Mouse (Mus musculus) hindbrain, postnatal 0 days (tissue): ENCODE measurements around the gene Dpf3. TPM values are rescaled to one million over a fixed set of nuclear protein-coding genes. Genes with fewer than 3 reads are reported as not detected.
A peak's percentile ranks its signal among the peaks of the same experiment; 100 is the strongest.

Experiments used
- ATAC-seq: fragments of 200-750 bp; cut with Nextera tagmentation; 2 replicates; pipeline ENCODE4 v1.8.0; 2017; ENCODE audit warnings: mild to moderate bottlenecking, moderate TSS enrichment, moderate library complexity
- DNase-seq: peaks from one replicate; pipeline ENCODE4 v3.0.0-alpha.2; 2015; ENCODE audit warnings: low spot score
- H3K27ac ChIP-seq: fragments of 300-500 bp; sonication (generic); 2 replicates; pipeline ENCODE4 v1.5.1; 2014; ENCODE audit warnings: mild to moderate bottlenecking
- H3K27me3 ChIP-seq: fragments of 300-500 bp; sonication (generic); 2 replicates; pipeline ENCODE4 v1.6.1; 2014; ENCODE audit warnings: low read length, mixed read lengths; ENCODE audit not compliant: insufficient read depth
- H3K36me3 ChIP-seq: fragments of 300-500 bp; sonication (generic); 2 replicates; pipeline ENCODE4 v1.6.1; 2014; ENCODE audit warnings: low read length, mixed read lengths; ENCODE audit not compliant: insufficient read depth
- H3K4me1 ChIP-seq: fragments of 300-500 bp; sonication (generic); 2 replicates; pipeline ENCODE4 v1.6.1; 2014; ENCODE audit warnings: antibody characterized with exemption, low read length, mixed read lengths; ENCODE audit not compliant: insufficient read depth
- H3K4me2 ChIP-seq: fragments of 300-500 bp; sonication (generic); 2 replicates; pipeline ENCODE4 v1.6.1; 2014; ENCODE audit warnings: low read depth, mild to moderate bottlenecking, low read length, moderate library complexity, mixed read lengths
- H3K4me3 ChIP-seq: fragments of 300-500 bp; sonication (generic); 2 replicates; pipeline ENCODE4 v1.5.1; 2014; ENCODE audit warnings: low read length
- H3K9ac ChIP-seq: fragments of 300-500 bp; sonication (generic); replicated peaks from 2 replicates; pipeline ENCODE4 v1.6.1; 2014; ENCODE audit warnings: mild to moderate bottlenecking, low read length, moderate library complexity, mixed read lengths
- H3K9me3 ChIP-seq: fragments of 300-500 bp; sonication (generic); 2 replicates; pipeline ENCODE4 v1.6.1; 2016; ENCODE audit warnings: low read length, mixed read lengths
- CTCF ChIP-seq: IDR thresholded peaks from 2 replicates; pipeline ENCODE4 v1.5.1; 2016; ENCODE audit warnings: antibody characterized with exemption, control low read depth, low read depth
- WGBS: fragments of 180-500 bp; shearing (Covaris S2); extraction: QIAGEN DNeasy Blood & Tissue Kit; methylation state at CpG from one replicate; pipeline ENCODE4 v1.1.7; 2014; 5-methylcytosine and 5-hydroxymethylcytosine counted together
- polyA plus RNA-seq: library from polyadenylated mRNA; unstranded; fragments of >200 nt; fragmentation: Nextera tagmentation; extraction: Ambion mirVana; gene quantifications from 2 replicates; pipeline ENCODE4 v1.2.1, GENCODE M21; 2015
- total RNA-seq: library from RNA; depleted of rRNA; stranded (reverse); fragments of >200 nt; gene quantifications from 2 replicates; pipeline ENCODE4 v1.2.3, GENCODE M21; 2014

The Dpf3 gene
- total and polyA plus RNA-seq, 2 experiments from 2014 or later = 19.8 to 38.9 TPM

DNA sequence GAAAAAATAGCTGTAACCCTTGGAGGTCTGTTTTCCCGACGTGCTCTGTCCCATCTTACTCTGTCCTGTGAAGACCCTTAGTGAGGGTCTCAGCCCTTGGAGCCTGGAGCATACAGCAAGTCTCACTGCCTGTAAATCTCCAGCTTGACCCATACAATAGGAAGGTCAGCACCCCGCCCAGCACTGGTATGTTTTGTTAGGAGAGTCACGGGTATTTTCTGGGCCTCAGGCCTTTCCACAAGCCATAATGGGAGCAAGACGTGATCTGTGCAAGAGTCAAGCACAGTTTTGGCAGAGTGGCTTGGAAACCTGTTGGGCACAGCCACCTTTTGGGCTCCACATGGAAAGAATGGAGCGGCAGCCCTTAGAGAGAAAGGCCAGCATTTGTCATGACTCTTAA, 40.3 kb upstream of the Dpf3 start:
- H3K27me3 ChIP-seq = no peaks in the 10 kb centered on the region
- H3K4me2 ChIP-seq = no peak overlapping the region
- H3K36me3 ChIP-seq = peaks cover 7% of the 10 kb centered on the region; the same call in 1 of the 2 replicates
- no peak for TF ChIP-seq CTCF
- H3K9ac ChIP-seq = no peak overlapping the region
- H3K27ac ChIP-seq = no peak overlapping the region
- no peaks in the 10 kb centered on the region for H3K4me1 ChIP-seq
- WGBS = 54% methylated on average over 6 of the region's 6 CpGs
- no peak overlapping the region for H3K4me3 ChIP-seq
- DNase-seq (no peak), ATAC-seq (no peak)
- H3K9me3 ChIP-seq = no peaks in the 10 kb centered on the region

DNA sequence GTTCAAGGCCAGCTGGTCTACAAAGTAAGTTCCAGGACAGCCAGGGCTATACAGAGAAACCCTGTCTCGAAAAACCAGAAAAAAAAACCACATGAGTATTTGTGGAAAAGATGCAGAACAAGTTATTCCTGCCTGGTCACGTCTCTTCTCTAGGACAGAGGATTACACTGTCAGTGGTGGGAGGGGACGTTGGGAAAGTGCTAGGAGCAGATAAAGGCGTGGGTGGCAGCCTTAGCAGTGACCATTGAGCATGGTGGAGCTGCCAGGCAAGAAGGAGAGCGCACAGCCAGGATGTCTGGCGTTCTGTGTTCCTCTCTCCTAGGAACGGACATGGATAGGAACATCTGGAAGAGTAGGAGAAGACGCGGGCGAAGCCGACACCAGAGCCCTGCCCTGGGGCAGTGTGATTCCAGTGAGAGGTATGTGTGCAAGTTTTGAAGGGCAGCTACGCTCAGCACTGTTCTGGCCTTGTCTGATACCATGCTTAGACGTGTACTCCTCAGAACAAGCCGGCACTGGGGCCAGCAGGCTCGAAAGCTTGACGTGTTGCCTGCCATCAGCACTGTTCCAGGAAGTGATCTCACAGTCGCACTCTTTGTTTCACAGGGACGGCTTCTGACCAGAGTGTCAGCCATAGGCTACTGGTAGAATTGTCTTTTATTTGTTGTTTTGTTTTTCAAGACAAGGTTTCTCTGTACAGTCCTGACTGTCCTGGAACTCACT, 38.5 kb upstream of the Dpf3 start:
- 79% methylated on average over 18 of the region's 18 CpGs for WGBS
- ATAC-seq = no peak
- no peak overlapping the region for H3K9ac ChIP-seq
- H3K4me3 ChIP-seq = no peak overlapping the region
- no peak overlapping the region for H3K27ac ChIP-seq
- no peak for TF ChIP-seq CTCF
- no peak overlapping the region for H3K4me2 ChIP-seq
- H3K9me3 ChIP-seq = no peaks in the 10 kb centered on the region
- 0 out of 2 replicates have a peak, but pooled peaks cover 7% of the 10 kb centered on the region for H3K36me3 ChIP-seq
- no peaks in the 10 kb centered on the region for H3K27me3 ChIP-seq
- 0 out of 2 replicates have a peak, but pooled peaks cover 5% of the 10 kb centered on the region for H3K4me1 ChIP-seq
- DNase-seq = no peak

DNA sequence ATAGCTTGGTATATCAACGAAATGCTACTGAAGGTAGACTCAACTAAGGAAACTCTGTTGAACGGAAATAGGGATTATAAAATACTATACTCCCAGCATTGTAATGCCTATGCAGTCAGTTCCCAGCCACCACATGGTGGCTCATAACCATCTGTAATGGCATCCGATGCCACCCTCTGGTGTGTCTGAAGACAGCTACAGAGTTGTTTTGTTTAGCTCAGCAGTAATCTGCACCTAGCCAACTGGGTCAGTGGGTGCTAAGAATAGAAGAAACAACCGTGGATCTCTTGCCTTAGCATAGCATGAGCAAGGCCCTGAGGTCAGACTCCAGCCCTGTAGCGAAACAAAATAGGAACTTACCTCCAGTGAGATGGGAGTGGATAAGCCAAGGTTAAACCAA, 36.8 kb upstream of the Dpf3 start:
- TF ChIP-seq CTCF = no peak
- Histone ChIP-seq H3K4me3 (no peak overlapping the region), H3K9ac (no peak overlapping the region), H3K27ac (no peak overlapping the region), H3K4me1 (0 out of 2 replicates have a peak, but pooled peaks cover 5% of the 10 kb centered on the region), H3K27me3 (no peaks in the 10 kb centered on the region), H3K36me3 (no peaks in the 10 kb centered on the region), H3K4me2 (no peak overlapping the region), H3K9me3 (no peaks in the 10 kb centered on the region)
- WGBS = 70% methylated on average over 5 of the region's 5 CpGs
- DNase-seq (no peak), ATAC-seq (no peak)

DNA sequence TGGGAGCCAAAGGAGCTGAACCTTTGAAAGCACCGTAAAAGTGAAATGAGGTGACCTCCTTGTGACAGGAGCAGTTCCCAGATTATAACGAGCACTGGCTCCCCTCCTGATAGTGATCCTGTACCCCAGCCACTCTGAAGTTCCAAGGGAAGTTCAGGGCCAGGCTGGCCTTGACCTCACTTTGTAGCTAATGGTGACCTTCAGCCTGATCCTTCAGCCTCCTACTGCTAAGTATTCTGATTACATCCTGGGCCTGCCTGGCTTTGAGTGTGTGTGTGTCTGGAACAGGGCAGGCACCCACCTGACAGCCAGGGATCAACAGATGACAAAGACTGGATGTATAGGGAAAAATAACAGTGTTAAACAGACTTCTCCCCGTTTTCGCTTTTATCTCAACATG, 36.4 kb upstream of the Dpf3 start:
- 81% methylated on average over 4 of the region's 4 CpGs for WGBS
- ATAC-seq = no peak

DNA sequence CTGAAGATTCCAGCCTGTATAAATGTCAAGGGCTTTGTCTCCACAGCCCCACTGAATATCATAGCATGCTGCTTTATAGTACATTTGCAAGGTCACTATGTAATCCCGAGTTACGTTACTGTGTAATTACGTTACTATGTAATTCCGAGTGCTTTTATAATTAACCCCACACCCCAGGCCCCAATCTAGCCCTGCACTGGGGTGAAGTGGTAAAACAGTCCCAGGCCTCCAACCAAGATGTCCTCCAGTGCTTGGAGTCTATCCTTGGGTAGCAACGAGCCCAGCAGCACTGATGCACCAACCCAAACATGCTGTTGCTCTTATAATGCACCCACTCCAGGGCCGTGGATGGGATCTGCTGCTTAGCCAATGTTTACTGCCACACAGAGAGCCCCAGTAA, 35.5 kb upstream of the Dpf3 start:
- Histone ChIP-seq H3K27ac (no peak overlapping the region), H3K9ac (no peak overlapping the region), H3K27me3 (no peaks in the 10 kb centered on the region), H3K36me3 (no peaks in the 10 kb centered on the region), H3K9me3 (no peaks in the 10 kb centered on the region), H3K4me3 (no peak overlapping the region), H3K4me2 (no peak overlapping the region), H3K4me1 (0 out of 2 replicates have a peak, but pooled peaks cover 5% of the 10 kb centered on the region)
- TF ChIP-seq CTCF = no peak
- WGBS = 84% methylated on average over 6 of the region's 6 CpGs
- ATAC-seq (no peak), DNase-seq (no peak)

More for the DNA sequence above, 36.4 kb upstream of the Dpf3 start:
- no peak for TF ChIP-seq CTCF
- Histone ChIP-seq H3K36me3 (no peaks in the 10 kb centered on the region), H3K27me3 (no peaks in the 10 kb centered on the region), H3K27ac (no peak overlapping the region), H3K9me3 (no peaks in the 10 kb centered on the region), H3K4me1 (0 out of 2 replicates have a peak, but pooled peaks cover 5% of the 10 kb centered on the region), H3K4me3 (no peak overlapping the region), H3K4me2 (no peak overlapping the region), H3K9ac (no peak overlapping the region)
- DNase-seq = no peak

DNA sequence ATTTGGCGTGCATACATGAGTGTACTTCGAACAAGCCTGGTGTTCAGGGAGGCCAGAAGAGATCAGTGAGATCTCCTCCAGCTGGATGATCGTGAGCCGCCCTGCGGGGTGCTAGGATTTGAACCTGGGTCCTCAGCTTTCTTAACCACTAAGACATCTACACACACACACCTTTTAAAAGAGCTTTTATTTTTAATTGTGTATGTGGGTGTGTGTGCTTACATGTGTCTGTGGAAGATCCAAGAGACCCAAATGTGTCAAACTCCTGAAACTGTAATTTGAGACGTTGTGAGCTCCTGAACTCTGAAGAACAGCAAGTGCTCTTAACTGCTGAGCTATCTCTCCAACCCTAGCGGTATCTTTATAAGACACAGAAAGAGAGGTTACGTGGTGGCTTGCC, 33.6 kb upstream of the Dpf3 start:
- Histone ChIP-seq H3K27me3 (no peaks in the 10 kb centered on the region), H3K4me3 (peak overlapping the region; percentile 60), H3K27ac (no peak overlapping the region), H3K4me1 (0 out of 2 replicates have a peak, but pooled peaks cover 5% of the 10 kb centered on the region), H3K36me3 (no peaks in the 10 kb centered on the region), H3K9me3 (no peaks in the 10 kb centered on the region), H3K4me2 (peak overlapping the region; percentile 68), H3K9ac (peak overlapping the region; percentile 59; the same call in 1 of the 2 replicates)
- DNase-seq (no peak), ATAC-seq (no peak)
- WGBS = 44% methylated on average over 8 of the region's 8 CpGs
- no peak for TF ChIP-seq CTCF

DNA sequence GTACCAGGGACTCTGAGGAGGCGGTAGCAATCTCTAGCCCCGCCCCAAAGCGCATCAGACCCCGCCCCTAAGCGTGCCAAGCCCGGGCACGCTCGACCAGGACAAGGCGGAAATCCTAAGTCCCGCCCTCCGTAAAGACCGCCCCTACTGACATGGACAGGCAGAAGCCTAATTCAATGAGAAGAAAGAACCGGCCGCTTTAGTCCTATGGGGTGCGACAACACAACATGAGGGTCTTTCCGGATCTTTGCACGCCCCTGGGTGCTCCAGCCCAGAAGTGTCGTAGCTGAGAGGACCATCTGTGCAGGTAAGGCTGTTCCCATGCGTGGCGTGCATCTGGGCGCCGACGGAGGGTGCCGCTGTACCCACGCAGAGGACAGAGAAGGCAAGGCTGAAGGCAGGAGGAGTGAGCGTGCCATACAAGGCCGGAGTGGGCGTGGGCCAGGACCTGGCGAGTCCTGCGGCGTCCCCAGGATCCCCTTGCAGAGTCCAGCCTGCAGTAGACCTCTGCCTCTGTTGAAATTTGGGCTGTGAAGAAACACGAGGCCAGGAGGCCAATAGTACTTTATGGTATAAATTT, 32.9 kb upstream of the Dpf3 start, which contains the start of gene Dcaf4:
Gene Dcaf4 (plus strand): TSS at position 156 of the 580 bp plus-strand sequence.
- Histone ChIP-seq H3K27ac (peak within 1 kb of the TSS; percentile 74), H3K4me3 (peak within 1 kb of the TSS; percentile 60), H3K27me3 (no peaks in the 10 kb centered on the region), H3K4me1 (0 out of 2 replicates have a peak, but pooled peaks cover 5% of the 10 kb centered on the region), H3K9ac (peak within 1 kb of the TSS; percentile 59), H3K36me3 (no peaks in the 10 kb centered on the region), H3K4me2 (peak within 1 kb of the TSS; percentile 68), H3K9me3 (no peaks in the 10 kb centered on the region)
- ATAC-seq (peak; percentile 99), DNase-seq (peak; percentile 96)
- TF ChIP-seq CTCF = peak; percentile 51
- under 1% methylated on average over 32 of the region's 32 CpGs for WGBS
